Mouse (Mus musculus) forebrain, embryonic 14.5 days (tissue): ENCODE measurements around the gene Cacnb4. TPM values are rescaled to one million over a fixed set of nuclear protein-coding genes. Genes with fewer than 3 reads are reported as not detected.

Experiments
- ATAC-seq: fragments of 200-750 bp; cut with Nextera tagmentation; 2 replicates; pipeline ENCODE4 v1.8.0; 2017; ENCODE audit warnings: mild to moderate bottlenecking, moderate library complexity
- DNase-seq: peaks from one replicate; pipeline ENCODE4 v3.0.0-alpha.2; 2015; ENCODE audit warnings: low spot score
- H3K27ac ChIP-seq: fragments of 300-500 bp; sonication (generic); 2 replicates; pipeline ENCODE4 v1.5.1; 2014; ENCODE audit warnings: low read depth, mild to moderate bottlenecking, control low read depth, low read length, moderate library complexity
- H3K27me3 ChIP-seq: fragments of 300-500 bp; sonication (generic); replicated peaks from 2 replicates; pipeline ENCODE4 v1.6.1; 2014; ENCODE audit warnings: low read length, control low read depth, mixed read lengths; ENCODE audit not compliant: control insufficient read depth, insufficient read depth
- H3K36me3 ChIP-seq: fragments of 300-500 bp; sonication (generic); 2 replicates; pipeline ENCODE4 v1.6.1; 2014; ENCODE audit warnings: low read length, control low read depth; ENCODE audit not compliant: control insufficient read depth, insufficient read depth
- H3K4me1 ChIP-seq: fragments of 300-500 bp; sonication (generic); 2 replicates; pipeline ENCODE4 v1.6.1; 2014; ENCODE audit warnings: antibody characterized with exemption, low read length, control low read depth; ENCODE audit not compliant: control insufficient read depth, insufficient read depth
- H3K4me2 ChIP-seq: fragments of 300-500 bp; sonication (generic); 2 replicates; pipeline ENCODE4 v1.6.1; 2014; ENCODE audit warnings: mild to moderate bottlenecking, control low read depth, low read length
- H3K4me3 ChIP-seq: fragments of 300-500 bp; sonication (generic); 2 replicates; pipeline ENCODE4 v1.5.1; 2014; ENCODE audit warnings: low read depth, low read length, control low read depth
- H3K9ac ChIP-seq: fragments of 300-500 bp; sonication (generic); 2 replicates; pipeline ENCODE4 v1.6.1; 2014; ENCODE audit warnings: mild to moderate bottlenecking, low read length, control low read depth, moderate library complexity
- H3K9me3 ChIP-seq: fragments of 300-500 bp; sonication (generic); replicated peaks from 2 replicates; pipeline ENCODE4 v1.6.1; 2016; ENCODE audit warnings: low read length, control low read depth, mixed read lengths; ENCODE audit not compliant: control insufficient read depth
- WGBS: fragments of 180-500 bp; shearing (Covaris S2); extraction: QIAGEN DNeasy Blood & Tissue Kit; methylation state at CpG from one replicate; pipeline ENCODE4 v1.1.7; 2014; 5-methylcytosine and 5-hydroxymethylcytosine counted together
- polyA plus RNA-seq: library from polyadenylated mRNA; unstranded; fragments of >200 nt; fragmentation: Nextera tagmentation; extraction: Ambion mirVana; gene quantifications from 2 replicates; pipeline ENCODE4 v1.2.1, GENCODE M21; 2014

The Cacnb4 gene
- polyA plus RNA-seq, 1 experiment from 2014 or later = 10.6 TPM

DNA sequence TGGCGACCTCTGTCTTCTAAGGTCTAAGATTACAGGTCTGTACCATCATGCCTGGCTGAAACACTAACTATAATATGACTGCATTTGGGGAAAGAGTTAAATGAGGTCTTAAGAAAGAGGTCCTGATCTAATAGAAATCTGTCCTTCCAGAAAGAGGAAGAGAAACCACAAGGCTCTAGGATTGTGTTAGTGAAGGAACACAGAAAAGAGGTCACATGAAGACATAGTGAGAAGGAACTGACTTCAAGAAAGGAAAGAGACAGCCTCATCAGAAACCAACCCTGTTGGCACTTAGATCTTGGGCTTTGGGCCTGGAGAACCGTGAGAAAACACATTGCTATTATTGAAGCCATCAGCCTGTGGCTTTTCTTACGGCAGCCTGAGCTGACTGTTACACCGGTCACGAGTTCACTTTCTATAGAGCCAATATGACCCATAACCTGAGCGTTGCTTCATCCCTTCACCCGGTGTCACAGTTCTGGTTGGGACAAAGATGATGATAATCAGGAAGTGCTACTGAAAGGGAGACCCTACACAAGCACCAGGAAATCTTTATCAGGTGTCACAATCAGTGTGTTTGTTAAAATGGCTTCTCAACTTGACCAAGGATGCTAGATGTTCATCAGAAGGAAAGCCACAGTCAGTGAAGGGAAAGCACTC lies 153.4 kb downstream of the Cacnb4 start:
- Histone ChIP-seq H3K27me3 (no peaks in the 10 kb centered on the region), H3K4me3 (no peak overlapping the region), H3K4me2 (no peak overlapping the region), H3K4me1 (no peaks in the 10 kb centered on the region), H3K27ac (no peak overlapping the region), H3K9me3 (no peaks in the 10 kb centered on the region), H3K36me3 (no peaks in the 10 kb centered on the region), H3K9ac (no peak overlapping the region)
- 94% methylated on average over 7 of the region's 7 CpGs for WGBS
- DNase-seq (no peak), ATAC-seq (no peak)

DNA sequence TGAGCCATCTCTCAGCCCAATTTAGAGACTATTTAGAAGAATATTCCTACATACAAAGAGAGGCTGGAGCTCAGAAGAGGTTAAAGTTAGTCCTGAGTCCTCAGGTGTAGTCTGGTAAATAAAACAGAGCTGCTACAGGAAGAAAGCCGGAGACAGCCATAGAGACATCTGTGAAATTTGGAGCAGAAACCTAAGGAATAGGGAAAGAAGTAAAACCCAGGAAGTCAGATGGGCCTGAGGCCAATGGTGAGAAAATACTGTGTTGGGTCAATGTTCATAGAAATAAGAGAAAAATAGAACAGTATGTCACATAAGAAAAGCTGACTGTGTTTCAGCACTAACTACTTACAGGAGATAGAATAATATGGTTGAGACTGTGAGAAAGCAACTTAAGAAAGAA lies 155.6 kb downstream of the Cacnb4 start:
- Histone ChIP-seq H3K27ac (no peak overlapping the region), H3K9me3 (no peaks in the 10 kb centered on the region)
- WGBS = 90% methylated on average over 1 of the region's 1 CpGs

DNA sequence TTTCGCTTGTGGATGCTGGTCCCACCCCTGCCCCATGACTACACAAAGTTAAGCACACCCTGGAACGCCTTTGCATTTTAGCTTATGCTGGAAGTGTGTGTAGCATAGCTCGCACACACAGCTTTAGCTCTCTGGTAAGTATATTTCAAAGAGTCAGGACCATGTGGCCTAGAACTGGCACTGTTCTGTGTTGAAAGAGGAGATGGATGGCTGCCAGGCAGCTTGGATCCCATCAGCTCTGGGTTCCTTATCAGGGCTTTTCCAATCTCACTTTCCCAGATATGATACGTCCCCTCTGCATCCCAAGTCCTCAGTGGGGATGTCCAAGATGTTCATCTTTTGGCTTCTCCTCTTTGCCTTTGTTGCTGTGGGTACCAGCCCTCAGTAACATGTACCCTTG lies 157.9 kb downstream of the Cacnb4 start:
- no peak overlapping the region for H3K4me2 ChIP-seq
- H3K9me3 ChIP-seq = no peaks in the 10 kb centered on the region
- no peaks in the 10 kb centered on the region for H3K27me3 ChIP-seq
- no peaks in the 10 kb centered on the region for H3K36me3 ChIP-seq
- no peak overlapping the region for H3K9ac ChIP-seq
- DNase-seq (no peak), ATAC-seq (no peak)
- WGBS = 88% methylated on average over 4 of the region's 4 CpGs
- no peaks in the 10 kb centered on the region for H3K4me1 ChIP-seq
- H3K4me3 ChIP-seq = no peak overlapping the region
- H3K27ac ChIP-seq = no peak overlapping the region

More for the DNA sequence above, 155.6 kb downstream of the Cacnb4 start:
- Histone ChIP-seq H3K36me3 (no peaks in the 10 kb centered on the region), H3K4me3 (no peak overlapping the region), H3K9ac (no peak overlapping the region), H3K4me2 (no peak overlapping the region), H3K4me1 (no peaks in the 10 kb centered on the region), H3K27me3 (no peaks in the 10 kb centered on the region)
- no peak for DNase-seq
- no peak for ATAC-seq

DNA sequence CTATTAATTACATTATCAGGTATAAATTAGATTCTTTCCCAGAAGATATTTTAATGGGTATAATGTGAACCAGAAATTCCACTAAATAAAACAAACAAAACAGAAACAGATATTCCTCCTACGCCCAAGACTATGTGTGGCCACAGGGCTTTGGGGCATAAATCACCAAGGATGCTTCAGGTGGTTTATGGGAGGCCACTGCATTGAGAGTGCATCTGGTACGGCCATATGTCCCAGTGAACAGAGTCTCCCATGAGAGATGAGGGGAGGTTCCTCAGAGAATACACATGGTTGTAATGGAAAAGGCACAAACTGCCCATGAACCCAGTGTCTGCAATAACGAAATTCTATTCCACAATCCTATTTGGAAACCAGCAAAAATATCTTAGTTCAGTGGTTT lies 160.1 kb downstream of the Cacnb4 start:
- Histone ChIP-seq H3K9ac (no peak overlapping the region), H3K4me1 (peaks cover 10% of the 10 kb centered on the region), H3K9me3 (no peaks in the 10 kb centered on the region), H3K4me2 (no peak overlapping the region), H3K36me3 (no peaks in the 10 kb centered on the region), H3K4me3 (no peak overlapping the region), H3K27ac (no peak overlapping the region), H3K27me3 (no peaks in the 10 kb centered on the region)
- WGBS = 85% methylated on average over 3 of the region's 3 CpGs
- no peak for DNase-seq
- no peak for ATAC-seq

DNA sequence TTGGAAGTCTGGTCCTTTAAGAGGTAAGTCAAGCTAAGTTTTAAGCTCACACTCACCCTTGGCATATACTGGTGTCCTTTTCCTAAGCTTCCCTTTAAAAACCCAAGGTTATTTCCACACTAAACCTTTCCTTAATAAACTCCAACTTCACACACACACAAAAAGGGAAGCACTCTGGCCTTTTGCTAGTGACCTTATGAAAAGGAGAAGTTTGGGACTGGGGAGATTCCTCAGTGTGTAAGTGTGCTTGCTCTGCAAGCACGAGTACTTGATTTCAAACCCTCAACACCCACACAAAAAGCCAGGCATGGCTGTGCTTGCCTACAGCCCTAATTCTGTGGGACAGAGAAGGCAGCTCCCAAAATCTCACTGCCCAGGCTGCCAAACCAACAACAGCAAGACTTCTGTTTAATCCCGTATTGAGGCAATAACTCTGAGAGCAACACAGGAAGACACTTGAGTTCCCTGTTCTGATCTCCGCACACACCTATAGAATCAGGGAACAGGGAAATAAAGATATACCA lies 163.7 kb downstream of the Cacnb4 start:
- no peak overlapping the region for H3K9ac ChIP-seq
- H3K36me3 ChIP-seq = no peaks in the 10 kb centered on the region
- no peak for ATAC-seq
- no peaks in the 10 kb centered on the region for H3K27me3 ChIP-seq
- H3K4me3 ChIP-seq = no peak overlapping the region
- H3K4me2 ChIP-seq = no peak overlapping the region
- H3K4me1 ChIP-seq = peaks cover 12% of the 10 kb centered on the region
- no peaks in the 10 kb centered on the region for H3K9me3 ChIP-seq
- 68% methylated on average over 3 of the region's 3 CpGs for WGBS
- DNase-seq = no peak
- H3K27ac ChIP-seq = no peak overlapping the region

DNA sequence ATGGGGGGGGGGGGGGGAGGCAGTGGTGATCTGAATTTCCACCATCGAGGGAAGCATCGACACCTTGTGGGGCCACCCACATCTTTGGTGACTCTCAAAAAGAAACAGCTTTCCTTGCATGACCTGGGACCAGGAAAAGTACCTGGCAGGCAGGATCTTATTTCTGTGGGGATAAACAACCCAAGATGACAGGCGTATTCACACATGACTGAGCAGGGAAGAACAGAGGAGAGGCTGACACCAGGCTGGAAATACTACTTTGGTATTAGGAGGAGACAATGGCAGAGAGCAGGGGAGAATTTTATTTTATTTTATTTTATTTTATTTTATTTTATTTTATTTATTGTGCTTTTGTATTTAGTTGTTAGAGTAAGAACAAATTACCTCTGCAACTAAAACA lies 164.4 kb downstream of the Cacnb4 start:
- 24% methylated on average over 3 of the region's 3 CpGs for WGBS
- peak; percentile 51 for ATAC-seq
- Histone ChIP-seq H3K9ac (peak overlapping the region; percentile 40; the same call in 1 of the 2 replicates), H3K27ac (no peak overlapping the region), H3K9me3 (no peaks in the 10 kb centered on the region), H3K4me3 (no peak overlapping the region), H3K36me3 (no peaks in the 10 kb centered on the region), H3K27me3 (no peaks in the 10 kb centered on the region), H3K4me1 (peaks cover 12% of the 10 kb centered on the region), H3K4me2 (peak overlapping the region; percentile 22; the same call in 1 of the 2 replicates)
- DNase-seq = no peak

DNA sequence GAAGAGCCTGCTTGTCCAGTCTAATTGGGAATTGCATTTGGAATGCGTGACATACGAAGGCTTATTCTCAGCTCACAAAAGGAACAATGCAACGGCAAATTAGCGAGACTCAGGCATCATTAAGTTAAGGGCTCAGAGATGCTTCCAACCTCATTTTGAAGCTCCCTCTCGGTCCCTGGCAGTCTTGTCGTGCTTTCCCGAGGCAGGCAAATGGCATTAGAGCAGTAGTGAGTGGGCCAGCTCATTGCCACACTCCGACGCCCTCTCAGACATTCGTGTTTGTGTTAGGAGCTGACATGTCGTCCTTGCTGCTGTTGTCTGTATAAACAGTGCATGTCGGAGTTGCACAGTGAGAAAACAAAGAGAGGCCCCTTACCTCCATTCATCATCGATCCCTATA lies 164.8 kb downstream of the Cacnb4 start:
- Histone ChIP-seq H3K27ac (no peak overlapping the region), H3K27me3 (no peaks in the 10 kb centered on the region), H3K4me2 (peak overlapping the region; percentile 22), H3K9ac (peak overlapping the region; percentile 40), H3K9me3 (no peaks in the 10 kb centered on the region), H3K4me3 (no peak overlapping the region), H3K36me3 (no peaks in the 10 kb centered on the region), H3K4me1 (peaks cover 12% of the 10 kb centered on the region)
- peak; percentile 59 for ATAC-seq
- peak; percentile 69 for DNase-seq
- 3% methylated on average over 13 of the region's 13 CpGs for WGBS

DNA sequence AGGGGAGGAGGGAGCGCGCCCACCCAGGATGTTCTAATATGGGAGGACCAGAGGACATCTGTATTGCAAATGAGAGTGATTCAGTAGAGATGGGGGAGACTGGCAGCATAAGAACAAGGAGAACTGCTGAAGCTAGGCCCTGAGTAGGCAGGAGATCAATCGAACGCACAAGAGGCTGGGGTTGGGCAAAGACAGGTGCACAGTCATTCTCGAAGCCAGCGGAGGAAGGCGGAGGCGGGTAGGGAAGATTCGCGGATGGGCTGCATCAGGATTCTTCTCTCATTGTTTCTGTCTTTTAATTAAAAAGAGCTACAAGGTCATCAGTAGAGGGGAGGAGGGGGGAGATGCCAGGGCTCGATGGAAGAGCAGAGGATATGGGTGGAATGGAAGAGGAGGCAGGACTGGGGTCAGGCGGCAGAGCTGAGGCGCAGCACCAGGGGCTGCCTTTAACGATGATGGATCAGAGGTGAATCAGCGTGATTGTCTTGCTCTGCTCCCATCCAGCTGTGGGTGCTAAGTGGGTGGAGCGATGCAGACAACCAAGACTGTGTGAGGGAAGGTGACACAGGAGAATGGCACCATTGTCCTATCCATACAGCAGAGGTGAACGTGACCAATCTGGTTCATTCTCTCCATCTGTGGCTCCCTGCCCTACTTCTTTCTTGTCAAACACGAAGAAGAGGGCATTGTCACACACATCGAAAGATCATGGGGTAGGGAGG lies 166.7 kb downstream of the Cacnb4 start:
- Histone ChIP-seq H3K4me1 (peaks cover 12% of the 10 kb centered on the region), H3K36me3 (no peaks in the 10 kb centered on the region), H3K27ac (no peak overlapping the region), H3K9ac (no peak overlapping the region), H3K4me3 (no peak overlapping the region), H3K27me3 (no peaks in the 10 kb centered on the region), H3K9me3 (no peaks in the 10 kb centered on the region), H3K4me2 (no peak overlapping the region)
- ATAC-seq (no peak), DNase-seq (no peak)
- WGBS = 78% methylated on average over 19 of the region's 19 CpGs

DNA sequence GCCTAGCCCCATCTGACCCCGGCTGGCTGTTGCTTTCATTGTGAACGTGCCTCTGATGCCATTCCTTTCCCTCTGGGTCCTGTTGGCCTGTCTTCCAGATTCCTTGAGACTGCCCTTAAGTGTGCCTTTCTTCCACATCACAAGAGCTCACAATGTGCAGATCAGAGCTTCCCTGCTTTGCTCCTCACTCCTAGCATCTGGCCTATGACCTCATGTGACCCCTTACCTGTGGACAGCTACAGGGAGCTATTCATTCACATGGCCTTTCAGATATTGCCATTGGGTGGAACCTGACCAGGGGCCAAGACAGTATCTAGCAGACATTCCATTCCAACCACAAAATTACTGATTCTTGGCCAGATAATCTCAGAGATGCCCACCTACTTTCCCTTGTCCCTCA lies 171.5 kb downstream of the Cacnb4 start:
- DNase-seq = no peak
- no peaks in the 10 kb centered on the region for H3K27me3 ChIP-seq

More for the DNA sequence above, 171.5 kb downstream of the Cacnb4 start:
- Histone ChIP-seq H3K4me3 (no peak overlapping the region), H3K9me3 (no peaks in the 10 kb centered on the region), H3K27ac (no peak overlapping the region), H3K9ac (no peak overlapping the region), H3K36me3 (no peaks in the 10 kb centered on the region), H3K4me1 (no peaks in the 10 kb centered on the region), H3K4me2 (no peak overlapping the region)
- no peak for ATAC-seq
- 95% methylated on average over 2 of the region's 2 CpGs for WGBS
